Mouse (Mus musculus) right cerebral cortex, postnatal 14 days (tissue): ENCODE measurements around the gene Stam2.

Experiments used
- DNase-seq: peaks from one replicate; pipeline ENCODE4 v3.0.0; 2022

Stam2 gene

GRCm38 (mm10) chr2:52720231-52721025 lies 21.7 kb downstream of the Stam2 start:
- DNase-seq = no peak

- no peak for DNase-seq
Observed at GRCm38 (mm10) chr2:52717076-52717475, 25.0 kb downstream of the Stam2 start.

- DNase-seq = no peak
Observed at GRCm38 (mm10) chr2:52715538-52715937, 26.5 kb downstream of the Stam2 start.

DNA sequence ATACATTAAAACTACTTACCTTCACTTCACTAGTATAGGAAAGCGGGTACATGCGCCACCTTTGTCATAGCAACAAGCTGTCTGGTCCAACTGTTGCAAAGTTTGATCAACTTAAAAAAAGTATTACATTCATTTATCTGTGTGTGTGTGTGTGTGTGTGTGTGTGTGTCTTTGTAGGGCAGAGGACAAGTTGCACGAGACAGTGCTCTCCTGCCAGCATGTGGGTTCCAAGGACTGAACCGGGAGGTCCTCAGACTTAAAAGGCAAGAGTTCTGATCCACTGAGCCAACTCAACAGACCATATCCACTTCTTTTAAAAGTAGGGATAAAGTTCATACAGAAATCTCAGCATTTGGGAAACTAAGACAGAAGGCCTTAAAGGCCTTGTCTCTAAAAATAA lies 28.0 kb downstream of the Stam2 start:
- no peak for DNase-seq

- DNase-seq = no peak
Observed at GRCm38 (mm10) chr2:52710804-52711203, 31.3 kb downstream of the Stam2 start.

DNA sequence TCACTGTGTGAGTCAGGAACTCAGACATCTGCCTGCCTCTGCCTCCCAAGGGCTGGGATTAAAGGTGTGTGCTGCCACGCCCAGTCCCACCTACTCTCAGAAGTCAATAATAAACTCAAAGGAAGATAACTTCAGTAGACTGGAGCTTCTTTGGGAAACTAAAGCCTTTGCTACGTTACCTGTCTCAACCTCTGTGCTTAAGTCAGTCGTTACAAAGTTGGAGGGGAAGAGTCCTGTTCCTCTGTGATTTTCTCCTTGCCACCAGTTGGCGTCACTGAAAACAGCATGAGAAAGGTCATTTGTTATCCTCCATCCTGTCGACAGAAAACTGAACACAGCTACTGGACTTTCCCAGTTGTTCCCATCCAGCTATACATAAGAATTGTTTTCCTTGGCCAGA lies 32.7 kb downstream of the Stam2 start:
- DNase-seq = no peak

DNA sequence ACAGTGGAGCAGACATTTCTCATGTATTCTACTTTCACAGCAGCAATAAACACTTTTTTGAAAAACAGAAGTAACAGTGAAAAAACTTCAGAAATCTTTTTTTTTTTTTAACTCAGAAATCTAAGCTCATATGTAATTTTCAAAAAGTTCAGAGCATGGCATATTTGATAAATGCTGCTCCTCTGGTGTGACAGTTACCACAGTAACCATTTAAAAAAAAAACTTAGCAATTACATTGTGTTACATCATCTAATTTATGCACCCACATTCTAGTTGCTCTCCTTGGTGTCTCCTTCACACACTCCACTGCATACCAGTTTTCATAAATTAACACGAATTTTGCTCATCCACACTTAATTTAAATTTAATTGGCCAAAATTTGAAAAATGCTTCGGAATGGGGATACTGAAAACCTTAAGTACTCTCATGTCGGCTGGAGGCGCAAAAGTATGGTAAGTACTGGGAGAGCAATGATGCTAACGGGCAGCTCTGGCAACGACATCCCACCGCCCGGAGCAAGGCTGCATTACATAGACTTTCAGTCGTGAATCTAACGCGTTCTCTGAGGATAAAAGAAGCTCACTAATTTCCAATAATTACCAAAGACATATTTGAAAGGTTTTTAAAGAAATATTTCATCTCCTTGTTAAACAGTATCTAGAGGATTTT lies 40.6 kb downstream of the Stam2 start:
- DNase-seq = no peak

GRCm38 (mm10) chr2:52700352-52700751 lies 41.7 kb downstream of the Stam2 start:
- DNase-seq = no peak

DNA sequence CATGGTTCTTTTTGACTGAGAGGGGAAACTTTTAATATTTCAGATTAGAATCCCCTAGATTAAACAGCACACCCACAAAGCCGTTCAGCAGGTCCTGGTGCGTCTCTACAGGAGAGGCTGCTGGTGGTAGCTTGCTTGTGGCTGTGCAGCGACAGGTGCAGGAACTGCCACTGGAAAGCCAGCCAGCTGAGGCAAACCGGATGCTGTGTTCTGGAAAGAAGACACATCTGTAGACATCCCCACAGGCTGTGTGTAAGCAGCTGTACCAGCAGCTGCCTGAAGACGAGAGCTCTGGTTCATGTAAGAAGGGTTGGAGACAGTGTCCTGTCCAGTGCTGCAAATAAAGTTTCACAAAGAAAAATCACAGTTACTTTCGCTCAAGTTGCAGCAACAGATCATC lies 47.5 kb downstream of the Stam2 start:
- no peak for DNase-seq

DNA sequence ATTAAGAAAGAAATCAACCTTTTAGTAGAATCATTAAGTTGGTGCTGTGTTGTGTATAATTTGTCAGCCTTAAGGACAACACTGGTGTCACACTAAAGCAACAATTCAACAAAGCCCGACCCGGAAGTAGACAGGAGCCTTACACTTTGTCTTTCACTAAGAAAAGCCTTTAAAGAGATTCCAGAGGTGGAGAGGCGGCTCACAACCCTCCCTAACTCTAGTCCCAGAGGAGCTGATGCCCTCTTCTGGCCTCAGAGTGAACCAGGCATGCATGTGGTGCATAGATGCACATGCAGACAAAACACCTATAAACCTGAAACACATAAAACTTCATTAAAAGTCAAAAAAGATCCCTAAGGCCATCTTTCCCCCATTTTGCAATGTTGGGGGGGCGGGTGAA lies 50.3 kb downstream of the Stam2 start:
- DNase-seq = no peak

GRCm38 (mm10) chr2:52686601-52687000 lies 55.5 kb downstream of the Stam2 start:
- no peak for DNase-seq

- no peak for DNase-seq
Observed at GRCm38 (mm10) chr2:52677589-52677988, 64.5 kb downstream of the Stam2 start.

DNA sequence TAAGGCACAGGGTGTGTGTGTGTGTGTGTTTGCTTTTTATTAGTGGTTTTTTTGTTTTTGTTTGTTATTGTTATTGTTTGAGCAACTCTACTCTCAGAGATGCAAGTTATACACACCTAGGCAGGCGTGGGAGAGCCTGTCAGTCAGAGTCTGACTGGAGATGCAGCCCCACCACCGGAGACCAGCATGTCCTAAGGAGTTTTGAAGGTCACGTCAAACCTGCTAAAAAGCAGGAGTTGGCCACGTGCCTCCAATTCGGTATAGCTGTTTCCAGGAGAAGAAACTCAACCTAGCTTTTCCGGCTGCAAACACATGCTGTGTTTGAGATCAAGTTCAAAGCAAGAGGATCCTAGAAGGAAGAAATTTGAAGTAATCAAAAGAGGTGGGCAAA lies 65.2 kb downstream of the Stam2 start:
- peak; percentile 39 for DNase-seq

- peak; percentile 51 for DNase-seq
Observed at GRCm38 (mm10) chr2:52676023-52676912, 65.8 kb downstream of the Stam2 start, which contains the start of gene Cacnb4. Cacnb4 (minus strand) TSS chr2:52676831.

- no peak for DNase-seq
Observed at GRCm38 (mm10) chr2:52675278-52675987, 66.6 kb downstream of the Stam2 start.

DNA sequence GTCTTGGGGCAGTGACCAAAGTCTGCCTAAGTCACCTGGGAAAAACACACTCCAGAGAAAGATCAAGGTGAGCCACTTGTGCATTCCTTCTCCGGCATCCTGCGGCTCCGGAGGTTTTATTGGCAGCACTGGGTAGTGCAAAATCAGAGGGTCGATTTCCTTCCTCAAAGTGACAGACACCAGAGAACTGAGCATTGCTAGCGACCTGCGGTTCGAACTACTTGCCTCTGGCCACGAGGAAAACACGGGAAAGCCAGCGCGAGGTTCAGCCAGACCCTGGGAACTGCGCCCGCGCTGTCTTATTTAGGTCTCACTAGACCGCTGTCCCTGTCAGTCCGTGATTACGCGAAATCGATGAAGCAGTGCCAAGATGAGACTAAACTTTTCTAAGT lies 67.2 kb downstream of the Stam2 start:
- peak; percentile 31 for DNase-seq

GRCm38 (mm10) chr2:52673172-52673571 lies 68.9 kb downstream of the Stam2 start:
- no peak for DNase-seq

DNA sequence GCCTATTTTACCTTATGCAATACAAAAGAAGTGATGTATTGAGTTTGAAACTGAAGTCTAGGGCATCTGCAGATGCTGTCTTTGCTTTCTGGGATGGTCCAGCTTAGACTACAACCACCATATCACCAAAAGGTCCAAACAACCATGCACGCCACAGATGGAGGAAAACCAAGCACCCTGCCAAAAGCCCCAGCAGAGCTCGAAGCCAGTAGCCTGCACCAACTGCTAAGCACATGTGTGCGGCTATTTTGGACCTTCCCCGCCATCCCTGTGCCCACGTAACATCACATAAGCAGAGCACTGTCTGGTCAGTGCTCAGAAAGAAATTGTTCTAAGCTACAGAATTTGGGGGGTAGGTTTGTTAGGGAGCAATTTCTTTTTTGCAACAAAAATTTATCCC lies 71.3 kb downstream of the Stam2 start:
- DNase-seq = peak; percentile 33

GRCm38 (mm10) chr2:52668480-52668879 lies 73.6 kb downstream of the Stam2 start:
- no peak for DNase-seq

DNA sequence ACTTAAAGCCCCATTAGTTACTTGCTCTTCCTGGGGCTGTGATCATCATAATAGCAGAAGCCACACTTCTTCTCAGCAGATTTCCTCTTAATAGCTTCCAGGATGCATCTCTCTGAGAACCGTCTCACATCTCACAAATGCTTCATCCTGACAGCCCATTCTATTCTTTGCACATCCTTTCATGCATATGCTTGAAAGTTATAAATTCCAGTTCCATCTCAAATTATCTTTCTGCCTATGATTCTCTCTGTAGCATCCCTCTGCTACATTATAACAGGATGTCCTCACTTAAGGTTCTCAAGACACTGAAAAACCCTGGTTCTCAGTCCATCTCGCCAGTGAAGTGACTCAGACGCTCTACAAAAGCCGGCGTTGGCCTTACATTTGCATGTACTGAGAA lies 85.4 kb downstream of the Stam2 start:
- no peak for DNase-seq

DNA sequence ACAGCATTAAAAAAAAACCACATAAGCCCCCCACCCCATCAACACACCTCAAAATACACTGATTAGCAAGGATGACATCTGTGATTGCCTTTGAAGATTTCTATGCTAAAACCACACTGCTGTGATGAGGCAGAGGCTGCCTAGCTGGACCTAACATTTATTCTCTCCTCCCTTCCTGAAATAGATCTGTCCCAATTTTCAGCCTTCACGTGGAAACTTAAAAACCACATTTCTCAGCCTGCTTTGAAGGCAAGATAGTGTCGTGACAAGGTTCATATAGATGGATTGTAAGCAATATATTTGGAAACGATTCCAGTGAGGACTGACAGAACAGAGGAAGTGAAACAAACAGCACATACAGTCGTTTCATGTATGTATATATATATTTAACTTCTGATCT lies 87.5 kb downstream of the Stam2 start:
- no peak for DNase-seq

DNA sequence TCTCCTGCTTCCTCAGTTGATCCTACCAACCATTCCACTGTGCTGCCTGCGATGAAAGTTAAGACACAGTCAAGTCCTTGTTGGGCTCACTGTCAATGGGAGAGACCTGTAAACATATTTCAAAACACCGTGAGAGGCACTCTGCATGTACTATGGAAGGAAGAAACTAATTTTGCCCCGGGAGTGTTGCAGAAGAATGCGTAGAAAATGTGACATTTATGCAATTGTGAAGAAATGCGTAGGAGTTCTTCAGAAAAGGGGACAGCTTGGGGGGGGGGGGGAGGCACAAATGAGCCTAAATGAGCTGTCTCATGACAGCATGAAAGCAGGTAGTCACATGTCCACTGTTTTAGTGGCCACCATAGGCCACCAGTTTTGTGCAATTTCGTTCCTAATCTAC lies 90.5 kb downstream of the Stam2 start:
- DNase-seq = no peak
